Mouse (Mus musculus) heart, embryonic 13.5 days (tissue): Measurements from ENCODE around the gene Otoa. TPM values are rescaled to one million over a fixed set of nuclear protein-coding genes. Genes with fewer than 3 reads are reported as not detected.

Source experiments
- polyA plus RNA-seq: library from polyadenylated mRNA; unstranded; fragments of >200 nt; fragmentation: Nextera tagmentation; extraction: Ambion mirVana; gene quantifications from 2 replicates; pipeline ENCODE4 v1.2.1, GENCODE M21; 2015

Gene Otoa
- polyA plus RNA-seq, 1 experiment from 2014 or later: 0.12 TPM

Other genes starting within 250 kb of the Otoa start
- 16.3 and 16.9 TPM in 2 replicates for gene Eef2k, start 238.8 kb upstream of the Otoa start, polyA plus RNA-seq
- 21.8 and 22.4 TPM in 2 replicates for gene Polr3e, start 163.9 kb upstream of the Otoa start, polyA plus RNA-seq
- 11.4 and 13.6 TPM in 2 replicates for gene Cdr2, start 99.3 kb upstream of the Otoa start, polyA plus RNA-seq
- 0.12 TPM in 1 of 2 replicates, not detected in the other for gene Mfsd13b, start 99.1 kb upstream of the Otoa start, polyA plus RNA-seq
- gene Mettl9, start 47.2 kb upstream of the Otoa start, polyA plus RNA-seq: 96.0 and 97.1 TPM in 2 replicates
- gene Igsf6, start 7.1 kb upstream of the Otoa start, polyA plus RNA-seq: 1.0 and 1.1 TPM in 2 replicates